Mouse (Mus musculus): ENCODE results near the gene Matn4.
A peak's percentile ranks its signal among the peaks of the same experiment; 100 is the strongest.

Matn4 gene

DNA sequence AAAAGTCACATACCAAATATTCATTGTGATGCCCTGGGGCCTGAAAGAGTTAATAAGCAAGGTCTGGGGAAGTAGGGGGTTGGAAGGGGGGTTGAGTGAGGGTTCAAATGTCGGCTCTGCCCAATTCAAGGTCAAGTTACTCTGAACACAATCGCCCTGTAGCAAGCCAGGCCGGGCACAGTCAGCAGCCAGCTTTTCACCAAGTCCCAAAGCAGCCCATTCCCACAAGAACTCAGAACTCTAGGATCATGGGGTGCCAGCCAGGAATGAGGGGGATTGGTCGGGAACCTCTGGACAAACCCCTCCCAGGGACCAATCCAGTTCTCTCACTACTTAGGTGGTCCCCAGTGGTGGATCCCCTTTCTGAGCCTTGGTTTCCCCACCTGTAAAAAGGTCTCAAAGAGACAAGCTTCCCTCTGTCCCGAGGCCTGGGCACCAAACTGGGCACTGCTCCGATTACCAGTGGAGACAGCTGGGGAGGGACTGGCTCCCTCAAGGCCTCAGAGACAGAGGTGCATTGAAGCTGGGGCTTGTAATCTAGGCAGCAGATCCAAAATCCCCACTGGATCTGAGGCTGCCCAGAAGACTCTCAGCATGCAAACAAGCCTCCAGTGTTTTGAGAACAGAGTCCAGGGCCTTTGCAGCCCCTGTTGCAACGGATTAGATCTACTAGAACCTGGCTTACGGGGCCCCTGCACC, 31.4 kb upstream of the Matn4 start:
- DNase-seq (ENCODE audit: low spot score in 2 of 2), result peak in 1 of 2 experiments; percentile 40

DNA sequence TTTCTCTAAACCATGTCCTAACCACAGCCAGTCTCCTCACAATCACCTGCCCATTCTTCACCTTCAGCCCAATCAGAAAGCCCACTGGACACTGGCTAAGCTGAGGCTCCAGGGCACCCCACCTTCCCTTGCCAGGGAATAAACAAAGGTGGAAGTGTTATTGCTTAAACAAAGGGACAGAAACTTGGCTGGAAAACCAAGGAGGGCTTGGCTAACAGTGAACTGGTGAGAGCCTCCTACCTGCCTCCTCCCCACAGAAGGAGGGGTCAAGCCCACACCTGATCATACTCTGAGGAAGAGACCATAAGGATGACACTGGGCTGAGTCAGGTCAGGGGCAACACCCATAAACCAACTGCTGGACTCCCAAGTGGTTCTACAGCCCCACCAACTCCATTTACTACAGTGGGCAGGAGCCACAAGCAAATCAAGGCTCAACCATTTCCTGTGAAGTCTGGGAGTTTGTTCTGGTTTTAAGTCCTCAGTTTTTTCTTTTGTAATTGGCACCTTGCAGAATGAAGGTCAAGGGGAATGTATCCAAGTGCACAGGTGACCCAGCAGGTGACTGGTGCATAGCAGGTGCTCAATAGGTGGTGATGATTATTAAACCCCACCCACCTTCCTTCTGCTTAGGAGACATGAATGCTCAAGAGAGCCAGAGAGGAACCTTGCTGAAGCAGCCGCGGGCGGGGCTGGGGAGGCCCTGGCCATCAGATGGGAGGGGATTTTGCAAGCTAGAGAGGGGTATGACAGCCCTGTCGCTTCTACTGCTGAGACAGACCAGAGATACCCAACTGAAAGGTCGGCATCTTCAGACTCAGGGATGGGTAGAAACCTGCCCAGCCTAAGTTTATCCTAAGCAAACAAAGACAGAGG, 30.5 kb upstream of the Matn4 start:
- DNase-seq (ENCODE audit: low spot score in 2 of 2), result no peak

- DNase-seq (ENCODE audit: low spot score in 2 of 2), result no peak
Measured at GRCm38 (mm10) chr2:164434681-164435080, 29.7 kb upstream of the Matn4 start.

GRCm38 (mm10) chr2:164433278-164433895, 28.4 kb upstream of the Matn4 start:
- no peak for DNase-seq (ENCODE audit: low spot score in 2 of 2)

GRCm38 (mm10) chr2:164432541-164433191, 27.7 kb upstream of the Matn4 start:
- DNase-seq (ENCODE audit: low spot score in 2 of 2), result no peak

DNA sequence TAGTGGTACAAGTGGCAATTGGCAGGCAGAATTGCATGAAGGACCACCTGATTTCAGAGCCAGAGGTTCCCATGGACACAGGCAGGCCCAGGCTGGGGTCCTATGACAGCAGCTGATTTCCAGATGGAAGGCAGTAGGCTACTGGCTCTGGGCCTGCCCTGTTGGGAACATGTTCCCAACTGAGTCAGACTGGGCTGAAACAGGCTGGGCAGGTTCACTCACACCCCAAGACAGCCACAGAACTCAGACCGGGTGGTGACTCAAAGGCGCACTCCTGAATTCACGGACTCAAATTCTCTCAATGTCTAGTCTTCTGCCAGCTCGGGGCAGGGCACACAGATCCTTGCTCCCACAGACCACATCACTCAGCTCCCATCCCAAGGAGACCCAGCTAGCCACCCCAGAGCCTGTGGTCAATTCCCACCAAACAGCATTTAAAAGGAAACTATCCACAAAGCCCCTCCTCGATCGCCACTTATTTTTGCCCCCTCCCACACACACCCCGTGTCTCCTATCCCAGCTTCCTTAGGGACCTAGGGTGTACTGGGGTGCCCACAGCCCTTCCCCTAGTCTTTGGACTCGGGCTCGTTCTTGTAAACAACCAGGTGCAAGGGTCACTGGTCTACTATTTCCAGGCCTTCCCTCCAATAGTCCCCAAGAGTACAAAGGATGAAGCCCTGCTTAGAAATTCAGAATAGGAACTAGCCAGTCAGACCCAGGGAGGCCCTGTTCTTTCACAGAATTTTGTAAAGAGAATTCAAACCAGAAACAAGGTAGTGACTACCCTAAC, 26.9 kb upstream of the Matn4 start:
- DNase-seq (ENCODE audit: low spot score in 2 of 2), result no peak

DNA sequence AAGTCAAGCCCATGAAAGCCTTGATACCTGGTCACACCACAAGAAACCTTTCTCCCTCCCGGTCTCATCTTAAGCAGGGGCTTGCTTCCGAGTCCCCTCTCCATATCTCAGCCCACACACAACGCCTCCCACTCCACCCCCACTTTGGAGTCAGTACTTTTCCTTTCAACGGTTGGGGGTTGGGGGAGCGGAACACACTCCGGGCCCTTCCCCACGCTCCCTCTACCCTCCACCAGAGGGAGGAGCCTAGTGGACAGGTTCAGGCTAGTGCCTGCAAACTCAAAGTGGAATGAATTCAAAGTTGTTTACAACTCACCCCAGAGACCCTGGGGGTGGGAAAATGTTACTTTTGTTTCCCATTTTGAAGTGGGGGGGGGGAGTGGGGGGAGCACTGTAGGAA, 25.7 kb upstream of the Matn4 start:
- DNase-seq (ENCODE audit: low spot score in 2 of 2), result no peak

GRCm38 (mm10) chr2:164429881-164430615, 25.1 kb upstream of the Matn4 start:
- DNase-seq (ENCODE audit: low spot score in 2 of 2), result no peak

DNA sequence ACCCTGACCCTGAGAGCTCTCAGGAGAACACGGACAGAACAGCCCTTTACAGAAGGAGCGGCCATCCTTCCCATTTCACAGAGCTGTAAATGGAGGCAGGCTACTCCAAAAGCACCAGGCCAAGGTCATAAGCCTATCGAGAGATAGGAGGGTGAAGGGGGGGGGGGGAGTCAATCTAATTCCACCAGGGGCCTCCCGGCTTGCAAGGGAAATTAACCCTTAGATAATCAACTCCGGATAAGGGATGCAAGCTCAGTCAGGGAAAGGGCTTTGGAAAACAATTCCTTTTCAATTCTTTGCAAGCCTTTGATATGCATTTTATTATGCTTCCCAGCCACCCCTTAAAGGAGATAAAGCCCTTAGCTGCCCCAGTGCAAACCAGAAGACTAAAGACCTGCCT, 23.5 kb upstream of the Matn4 start:
- DNase-seq (ENCODE audit: low spot score in 2 of 2), result no peak

DNA sequence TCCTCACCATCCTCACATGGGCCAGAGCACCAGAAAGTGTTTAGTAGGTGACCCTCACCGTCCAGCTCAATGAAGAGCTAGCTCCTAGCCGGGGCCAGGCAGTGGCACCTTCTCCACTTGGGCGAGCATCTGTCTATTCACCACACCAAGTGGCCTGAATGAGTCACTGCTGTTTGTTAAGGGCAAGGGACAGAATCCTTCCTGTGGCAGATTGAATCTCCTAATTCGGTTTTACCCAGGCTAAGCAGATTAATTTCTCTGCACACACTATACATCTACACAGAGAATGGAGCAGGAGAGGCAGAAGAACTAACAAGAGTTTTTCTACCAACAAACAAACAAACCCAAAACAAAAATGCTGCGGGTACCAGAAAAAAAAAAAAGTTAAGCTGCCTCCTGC, 22.0 kb upstream of the Matn4 start:
- no peak for DNase-seq (ENCODE audit: low spot score in 2 of 2)

DNA sequence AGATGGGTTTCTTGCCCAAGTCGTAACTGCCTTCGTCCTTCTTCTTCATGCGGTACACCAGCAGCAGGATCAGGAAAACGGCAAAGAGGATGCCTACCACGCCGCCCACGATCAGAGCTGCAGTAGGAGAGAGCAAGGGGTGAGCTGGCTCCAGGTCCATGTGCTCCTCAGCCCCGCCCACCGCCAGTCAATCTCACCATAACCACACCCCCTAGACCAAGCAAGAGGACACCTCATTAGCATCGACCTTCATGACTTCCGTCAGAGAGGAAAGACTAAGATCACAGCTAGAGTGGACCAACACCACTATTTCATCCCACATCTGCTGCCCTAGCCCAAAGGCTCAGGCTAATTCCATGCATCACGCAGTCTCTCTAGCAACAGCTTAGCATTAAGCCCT, 21.2 kb upstream of the Matn4 start:
- DNase-seq (ENCODE audit: low spot score in 2 of 2), result no peak

DNA sequence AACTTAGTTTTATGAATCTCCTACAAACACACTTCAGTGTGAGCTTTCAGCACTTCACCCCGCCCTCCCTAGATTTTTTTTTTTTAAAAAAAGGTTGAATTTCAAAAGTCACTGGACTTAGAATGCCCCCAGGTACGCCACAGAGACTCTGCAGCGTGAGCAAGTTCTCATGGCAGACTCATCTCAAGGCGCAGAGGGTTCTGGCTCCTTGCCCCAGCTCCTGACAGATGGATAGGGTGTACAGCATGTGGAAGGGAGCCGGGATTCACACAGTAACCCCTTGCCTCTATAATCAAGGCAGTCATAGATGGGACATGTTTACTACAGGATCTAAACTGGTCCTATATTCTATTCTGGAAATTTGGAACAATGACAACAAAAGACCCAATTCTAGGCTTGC, 20.4 kb upstream of the Matn4 start:
- DNase-seq (ENCODE audit: low spot score in 2 of 2), result no peak

GRCm38 (mm10) chr2:164424406-164424805, 19.4 kb upstream of the Matn4 start:
- DNase-seq (ENCODE audit: low spot score in 2 of 2), result no peak

GRCm38 (mm10) chr2:164423464-164423863, 18.5 kb upstream of the Matn4 start:
- no peak for DNase-seq (ENCODE audit: low spot score in 2 of 2)

- no peak for DNase-seq (ENCODE audit: low spot score in 2 of 2)
Measured at GRCm38 (mm10) chr2:164422675-164423393, 17.9 kb upstream of the Matn4 start.

DNA sequence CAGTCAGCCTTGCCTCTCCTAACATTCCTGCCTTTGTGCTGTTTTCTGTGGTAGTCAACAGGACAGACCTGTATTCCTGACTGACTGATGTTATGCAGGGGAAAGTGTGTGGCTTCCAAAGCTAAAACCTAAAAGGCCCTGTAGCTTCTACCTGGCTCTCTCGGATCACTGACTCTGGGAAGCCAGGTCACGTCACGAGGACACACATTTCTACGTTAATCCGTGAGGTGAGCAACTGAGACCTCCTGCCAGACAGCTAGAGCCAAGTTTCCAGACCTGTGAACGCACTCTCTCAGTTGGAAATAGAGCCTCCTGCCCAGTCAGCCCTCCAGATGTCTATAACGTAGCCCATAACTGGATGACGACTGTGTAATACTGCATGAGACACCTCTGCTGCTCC, 17.0 kb upstream of the Matn4 start:
- no peak for DNase-seq (ENCODE audit: low spot score in 2 of 2)

DNA sequence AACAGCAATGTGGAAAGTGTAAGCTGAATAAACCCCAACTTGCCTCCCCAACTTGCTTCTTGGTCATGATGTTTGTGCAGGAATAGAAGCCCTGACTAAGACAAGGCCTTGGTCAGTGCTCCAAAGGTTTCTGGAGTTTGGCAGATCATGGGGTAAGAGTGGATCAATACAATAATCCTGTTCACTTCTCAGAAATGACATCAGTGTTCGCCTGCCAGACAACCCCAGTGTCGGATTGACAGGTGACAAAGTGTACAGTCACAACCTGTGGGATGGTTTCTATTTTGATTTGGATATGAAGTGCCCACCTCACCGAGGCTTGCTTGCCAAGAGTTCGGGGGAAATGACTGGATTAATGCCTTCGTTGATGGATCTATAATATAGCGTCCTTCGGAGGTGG, 16.3 kb upstream of the Matn4 start:
- no peak for DNase-seq (ENCODE audit: low spot score in 2 of 2)

DNA sequence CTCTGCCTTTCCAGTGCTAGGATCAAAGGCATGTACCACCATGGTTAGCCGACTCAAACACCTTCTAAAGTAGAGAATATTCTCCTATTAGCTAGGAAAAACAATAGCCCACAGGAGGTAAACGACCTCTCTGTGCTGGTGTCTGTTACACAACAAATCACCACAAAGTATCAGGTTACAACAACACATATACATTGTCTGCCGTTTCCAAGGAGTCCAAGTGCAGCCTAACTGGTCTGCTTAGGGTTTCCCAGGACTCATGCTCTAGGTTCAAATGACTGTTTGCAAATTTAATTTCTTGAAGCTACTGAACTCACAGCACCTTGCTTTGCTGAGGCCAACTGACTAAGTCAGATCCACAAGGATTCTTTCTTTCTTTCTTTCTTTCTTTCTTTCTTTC, 14.5 kb upstream of the Matn4 start:
- no peak for DNase-seq (ENCODE audit: low spot score in 2 of 2)

- no peak for DNase-seq (ENCODE audit: low spot score in 2 of 2)
Measured at GRCm38 (mm10) chr2:164418308-164418875, 13.4 kb upstream of the Matn4 start.

- DNase-seq (ENCODE audit: low spot score in 2 of 2), result no peak
Measured at GRCm38 (mm10) chr2:164417198-164417597, 12.2 kb upstream of the Matn4 start.

All from left cerebral cortex, adult 9 months (tissue).